Mouse (Mus musculus): ENCODE measurements around the gene Fam25c. TPM values are rescaled to one million over a fixed set of nuclear protein-coding genes. Genes with fewer than 3 reads are reported as not detected.
A peak's percentile ranks its signal among the peaks of the same experiment; 100 is the strongest.
"Not testable (repeated sequence)": the region's sequence is repeated elsewhere in the genome, so short reads cannot be mapped to it uniquely, and the experiment has no call there.

Gene Fam25c
- polyA plus RNA-seq, 1 experiment from 2014 or later, result 2.7 TPM

DNA sequence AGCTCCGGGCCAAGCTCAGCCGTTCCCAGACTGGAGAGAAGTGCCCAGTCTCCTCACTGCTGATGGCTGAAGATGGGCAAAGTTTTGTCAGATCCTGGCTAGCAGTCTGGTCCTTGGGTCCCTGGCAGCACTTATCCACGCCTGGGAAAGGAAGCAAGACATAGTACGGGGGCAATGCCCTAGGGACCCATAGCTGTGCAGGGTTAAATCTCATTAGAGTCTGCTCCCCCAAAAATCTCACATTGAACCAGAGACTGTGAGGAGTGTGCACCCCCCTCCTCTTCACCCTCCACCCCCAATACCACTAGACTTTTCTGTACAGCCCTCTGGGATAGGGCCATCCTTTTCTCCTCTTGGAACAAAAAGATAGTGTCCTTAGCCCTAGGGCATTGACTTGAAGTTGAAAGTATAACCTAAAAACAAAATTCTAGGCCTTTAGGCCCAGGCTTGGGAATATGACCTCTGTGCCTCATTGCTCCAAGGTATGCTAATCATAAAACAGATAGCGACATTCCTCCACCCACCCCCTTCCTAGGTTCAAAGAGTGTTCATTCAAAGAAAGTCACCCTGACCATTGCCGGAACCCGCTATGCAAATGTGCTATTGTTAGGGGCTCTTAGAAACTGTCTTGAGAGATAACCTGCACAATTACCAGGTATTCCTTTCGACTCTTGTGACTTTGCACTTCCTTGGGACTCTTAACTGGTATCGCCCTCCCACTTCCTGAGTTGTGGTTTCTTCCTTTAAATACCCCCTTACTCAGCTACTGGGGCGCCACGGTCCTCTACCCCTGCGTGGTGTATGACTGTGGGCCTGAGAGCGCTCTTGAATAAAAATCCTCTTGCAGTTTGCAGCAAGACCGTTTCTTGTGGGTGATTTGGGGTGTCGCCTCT, 9.3 kb upstream of the Fam25c start:
- DNase-seq (ENCODE audit: low spot score), result not testable (repeated sequence)

- DNase-seq (ENCODE audit: low spot score), result peak; percentile 10
These were observed 8.4 kb upstream of the Fam25c start for GRCm38 (mm10) chr14:34363490-34364253.

GRCm38 (mm10) chr14:34362726-34363445, 7.7 kb upstream of the Fam25c start:
- DNase-seq (ENCODE audit: low spot score), result peak; percentile 25

DNA sequence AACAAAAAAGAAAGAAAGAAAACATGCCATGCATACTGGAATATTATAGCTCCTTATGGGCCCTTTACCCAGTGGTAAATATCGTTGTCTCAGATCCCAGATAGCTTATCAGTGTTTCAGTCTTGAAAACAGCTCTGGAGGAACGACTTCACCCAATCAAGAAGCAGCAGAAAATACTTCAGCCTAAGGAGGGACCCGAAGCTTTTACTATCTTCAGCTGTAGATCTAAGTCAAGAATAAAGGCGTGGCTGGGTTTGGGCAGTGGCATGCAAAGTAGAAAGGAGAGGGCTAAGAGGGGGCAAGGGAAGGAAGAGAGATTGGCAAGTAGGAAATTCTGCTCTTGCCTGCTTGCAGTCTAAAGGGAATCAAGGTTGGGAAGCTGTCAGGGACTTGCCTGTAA, 6.9 kb upstream of the Fam25c start:
- DNase-seq (ENCODE audit: low spot score), result no peak

DNA sequence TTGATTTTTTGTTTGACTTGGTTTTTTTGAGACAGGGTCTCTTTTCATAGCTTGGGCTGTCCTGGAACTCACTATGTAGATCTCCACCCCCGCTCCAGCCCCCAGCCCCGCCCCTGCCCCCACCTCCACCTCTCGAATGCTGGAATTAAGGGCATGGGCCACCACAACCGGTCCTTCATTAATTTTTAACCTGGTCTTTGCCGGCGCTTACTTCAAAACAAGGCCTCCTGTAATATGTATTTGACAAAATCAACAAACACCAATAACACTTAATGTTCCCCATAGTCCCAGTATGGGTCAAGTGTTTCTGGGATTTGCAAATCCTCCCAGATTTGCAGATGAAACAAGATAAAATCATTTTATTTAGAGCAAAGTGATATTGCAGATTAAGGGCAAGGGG, 5.0 kb upstream of the Fam25c start:
- DNase-seq (ENCODE audit: low spot score), result no peak

GRCm38 (mm10) chr14:34359676-34360244, 4.5 kb upstream of the Fam25c start:
- DNase-seq (ENCODE audit: low spot score), result no peak

GRCm38 (mm10) chr14:34357671-34358455, 2.6 kb upstream of the Fam25c start:
- DNase-seq (ENCODE audit: low spot score), result no peak

DNA sequence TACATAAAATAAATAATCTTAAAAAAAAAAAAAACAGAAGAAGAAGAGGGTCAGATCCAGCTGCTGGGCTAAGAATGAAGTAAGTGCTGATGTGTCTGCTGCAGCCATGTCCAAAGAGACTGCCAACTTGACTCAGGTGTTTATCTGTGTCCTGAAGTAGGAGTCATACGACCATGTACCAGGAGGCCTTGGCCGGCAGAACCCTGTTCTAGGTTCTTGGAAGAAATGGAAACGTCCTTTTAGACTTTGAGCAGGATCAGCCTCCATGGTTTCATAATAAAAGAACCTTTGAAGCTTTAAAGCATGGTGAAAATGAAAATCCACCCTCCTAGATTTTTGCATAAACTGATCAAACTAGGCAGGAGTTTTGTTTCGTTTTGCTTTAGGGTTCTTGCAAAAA, 777 bp downstream of the Fam25c start:
- no peak for DNase-seq (ENCODE audit: low spot score)

GRCm38 (mm10) chr14:34353326-34353725, 1.9 kb downstream of the Fam25c start:
- DNase-seq (ENCODE audit: low spot score), result no peak

DNA sequence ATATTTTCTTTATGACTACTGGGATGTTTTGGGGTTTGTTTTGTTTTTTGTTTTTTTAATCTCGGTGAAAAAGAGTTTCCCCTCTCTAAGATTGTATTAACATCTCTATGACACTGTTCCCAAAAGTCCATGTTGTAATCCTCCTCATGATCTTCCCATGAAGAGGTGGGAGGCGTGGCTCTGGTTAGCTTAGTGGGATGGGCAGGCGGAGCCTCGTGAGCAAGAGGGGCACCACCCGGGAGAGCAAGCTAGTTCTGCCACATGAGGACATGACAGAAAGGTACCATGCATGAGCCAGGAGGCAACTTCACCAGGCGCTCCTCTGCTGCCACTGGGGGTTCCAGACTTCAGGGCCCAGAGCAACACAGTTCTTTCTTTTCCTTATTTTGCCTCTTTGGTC, 2.7 kb downstream of the Fam25c start:
- no peak for DNase-seq (ENCODE audit: low spot score)

GRCm38 (mm10) chr14:34351660-34352059, 3.6 kb downstream of the Fam25c start:
- DNase-seq (ENCODE audit: low spot score), result no peak

- no peak for DNase-seq (ENCODE audit: low spot score)
These were observed 6.2 kb downstream of the Fam25c start for GRCm38 (mm10) chr14:34349007-34349406.

DNA sequence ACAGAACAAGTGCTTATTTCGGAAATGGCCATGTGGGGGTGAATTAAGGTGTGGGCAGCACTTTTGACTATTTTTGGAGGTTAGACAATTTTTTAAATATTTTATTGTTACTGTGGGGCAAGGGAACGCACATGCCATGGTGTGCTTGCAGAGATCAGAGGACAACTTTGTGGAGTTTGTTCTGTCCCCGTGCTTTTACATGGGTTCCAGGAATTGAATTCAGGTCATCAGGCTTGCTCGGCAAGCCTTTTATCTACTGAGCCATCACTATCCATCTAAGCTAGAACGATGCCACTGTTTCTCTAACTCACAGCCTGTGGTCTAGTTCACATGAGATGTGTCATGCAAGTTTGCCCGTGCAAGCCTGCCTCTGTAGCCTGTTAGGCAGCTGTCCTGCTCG, 6.9 kb downstream of the Fam25c start:
- no peak for DNase-seq (ENCODE audit: low spot score)

DNA sequence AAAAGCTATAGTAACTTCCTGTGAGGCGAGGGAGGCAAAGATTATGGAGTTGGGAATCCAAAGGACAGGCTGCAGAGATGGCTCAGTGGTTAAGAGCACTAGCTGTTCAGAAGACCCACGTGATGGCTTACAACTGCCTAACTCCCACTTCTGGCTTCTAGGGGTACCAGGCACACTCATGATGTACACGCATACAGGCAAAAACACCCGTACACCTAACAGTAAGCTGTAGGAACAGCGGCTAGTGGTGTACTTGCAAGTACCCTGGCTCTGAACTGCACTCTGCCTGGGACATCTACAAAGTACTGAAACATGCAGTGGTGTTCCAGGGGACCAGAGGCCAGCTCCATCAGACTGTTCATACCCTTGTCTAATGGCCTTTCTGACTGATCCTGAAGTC, 8.1 kb downstream of the Fam25c start:
- DNase-seq (ENCODE audit: low spot score), result no peak

DNA sequence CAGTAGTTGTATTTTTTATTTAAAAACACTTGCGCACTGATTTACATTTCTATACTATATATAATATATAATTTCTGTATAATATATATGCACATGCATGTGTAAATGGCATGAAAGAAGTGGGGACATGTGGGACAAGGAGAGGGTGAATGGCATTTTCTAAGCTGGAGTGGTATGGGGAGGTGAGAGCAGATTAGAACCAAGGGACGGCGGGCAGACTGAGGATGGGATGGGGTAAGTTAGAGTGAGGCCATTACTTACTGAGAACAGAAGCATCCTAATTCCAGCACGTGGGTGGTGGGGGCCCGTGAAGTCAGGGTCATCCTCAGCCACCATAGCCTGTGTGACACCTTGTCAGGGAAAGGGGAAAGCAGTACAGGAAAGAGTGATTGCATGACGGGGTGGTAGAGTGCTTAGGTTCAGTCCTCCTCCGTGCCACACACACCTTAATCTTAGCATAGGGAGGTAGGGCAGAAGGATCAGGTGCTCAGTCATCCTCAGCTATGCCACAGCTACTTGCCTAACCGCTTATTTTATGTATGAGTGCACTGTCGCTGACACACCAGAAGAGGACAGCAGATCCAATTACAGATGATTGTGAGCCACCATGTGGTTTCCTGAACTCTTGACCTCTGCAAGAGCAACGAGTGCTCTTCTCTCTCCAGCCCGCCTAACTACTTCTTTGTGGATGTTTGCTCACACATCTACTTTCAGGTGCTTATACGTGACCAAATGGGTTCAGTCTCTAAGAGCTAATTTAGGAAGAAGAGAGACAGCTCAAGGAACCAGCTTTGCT, 9.3 kb downstream of the Fam25c start:
- no peak for DNase-seq (ENCODE audit: low spot score)

- DNase-seq (ENCODE audit: low spot score), result no peak
These were observed 10.9 kb downstream of the Fam25c start for GRCm38 (mm10) chr14:34344361-34344760.

- no peak for DNase-seq (ENCODE audit: low spot score)
These were observed 12.2 kb downstream of the Fam25c start for GRCm38 (mm10) chr14:34343078-34343477.

DNA sequence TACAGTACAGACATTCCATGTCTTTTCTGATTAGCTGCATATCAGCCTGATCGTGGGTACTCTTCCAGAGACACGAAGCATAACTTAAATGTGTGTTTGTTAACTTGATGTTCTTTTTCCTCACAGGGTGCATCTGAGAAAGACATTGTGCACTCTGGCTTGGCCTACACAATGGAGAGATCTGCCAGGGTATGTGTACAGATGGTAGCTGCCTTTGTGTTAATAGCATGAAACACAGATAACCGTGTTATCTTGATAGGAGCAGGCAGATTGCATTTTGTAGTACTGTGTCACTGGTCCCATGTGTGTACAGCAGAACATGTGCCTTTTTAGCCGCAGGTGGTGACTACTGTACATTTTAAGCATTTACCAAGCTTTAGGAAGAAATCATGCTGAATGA, 13.2 kb downstream of the Fam25c start:
- DNase-seq (ENCODE audit: low spot score), result no peak

GRCm38 (mm10) chr14:34339446-34339845, 15.8 kb downstream of the Fam25c start:
- no peak for DNase-seq (ENCODE audit: low spot score)

DNA sequence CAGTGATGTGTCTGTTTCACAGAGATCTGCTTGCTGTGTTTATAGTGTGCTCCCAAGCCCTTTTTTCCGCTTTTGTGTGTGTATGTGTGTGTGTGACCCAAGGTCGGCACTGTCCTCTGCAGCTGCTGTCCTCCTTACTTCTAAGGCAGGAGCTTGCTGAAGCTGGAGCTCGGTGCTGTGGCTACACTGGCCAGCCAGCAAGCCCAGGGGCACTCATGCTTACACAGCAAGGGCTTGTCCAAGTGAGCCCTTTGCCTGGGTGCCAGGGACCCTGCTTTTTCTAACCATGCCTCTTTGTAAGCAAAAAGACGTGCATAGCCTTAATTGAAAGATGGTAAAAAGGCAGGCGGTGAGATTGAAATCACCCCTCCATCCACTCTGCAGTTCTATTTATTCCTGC, 22.8 kb downstream of the Fam25c start:
- DNase-seq (ENCODE audit: low spot score), result no peak
